In genomic region chr4:131364671-131365252, GRCm38 (mm10) we compare ENCODE assay signal across 8 mouse cellular contexts.
A peak's percentile ranks its signal among the peaks of the same experiment; 100 is the strongest.
DNase-seq lines count a peak whose midpoint lies in the region; ATAC-seq and TF ChIP-seq lines count a peak whose summit lies in the region.

No protein-coding gene starts in this region.

- H3K4me1 ChIP-seq in forebrain, embryonic 11.5 days (replicated peaks; ENCODE audit: control insufficient read depth, insufficient read depth, low read length) = no peaks in the 10 kb centered on the region
- H3K4me1 ChIP-seq in forebrain, embryonic 12.5 days = 0 out of 2 replicates have a peak, but pooled peaks cover 3% of the 10 kb centered on the region
- no peaks in the 10 kb centered on the region for H3K4me1 ChIP-seq in midbrain, embryonic 14.5 days (ENCODE audit: control insufficient read depth, insufficient read depth, low read length)
- H3K4me1 ChIP-seq in midbrain, embryonic 15.5 days = 0 out of 2 replicates have a peak, but pooled peaks cover 3% of the 10 kb centered on the region
- no peaks in the 10 kb centered on the region for H3K4me1 ChIP-seq in intestine, postnatal 0 days (replicated peaks; ENCODE audit: control insufficient read depth, insufficient read depth, low read length)
- peaks cover 2% of the 10 kb centered on the region; the same call in 1 of the 2 replicates for H3K4me1 ChIP-seq in midbrain, postnatal 0 days (ENCODE audit: insufficient read depth, low read length)

- H3K27ac ChIP-seq in forebrain, embryonic 11.5 days (ENCODE audit: low read depth, low read length) = no peak overlapping the region
- no peak overlapping the region for H3K27ac ChIP-seq in forebrain, embryonic 12.5 days
- H3K27ac ChIP-seq in midbrain, embryonic 14.5 days (replicated peaks; ENCODE audit: low read depth, low read length) = no peak overlapping the region
- H3K27ac ChIP-seq in midbrain, embryonic 15.5 days = no peak overlapping the region
- no peak overlapping the region for H3K27ac ChIP-seq in intestine, postnatal 0 days (ENCODE audit: low read depth, low read length)
- no peak overlapping the region for H3K27ac ChIP-seq in midbrain, postnatal 0 days (ENCODE audit: low read depth, low read length)

- peak; percentile 74 for TF ChIP-seq CTCF in intestine, postnatal 0 days (IDR thresholded peaks at IDR 0.05; ENCODE audit: low read depth)
- TF ChIP-seq CTCF in midbrain, postnatal 0 days (IDR thresholded peaks at IDR 0.05) = peak; percentile 55

- no peaks in the 10 kb centered on the region for H3K36me3 ChIP-seq in forebrain, embryonic 11.5 days (ENCODE audit: control insufficient read depth, insufficient read depth, low read length)
- no peaks in the 10 kb centered on the region for H3K36me3 ChIP-seq in forebrain, embryonic 12.5 days (replicated peaks)
- no peaks in the 10 kb centered on the region for H3K36me3 ChIP-seq in midbrain, embryonic 14.5 days (ENCODE audit: control insufficient read depth, insufficient read depth, low read length)
- no peaks in the 10 kb centered on the region for H3K36me3 ChIP-seq in midbrain, embryonic 15.5 days (replicated peaks)
- no peaks in the 10 kb centered on the region for H3K36me3 ChIP-seq in intestine, postnatal 0 days (ENCODE audit: control insufficient read depth, insufficient read depth)
- H3K36me3 ChIP-seq in midbrain, postnatal 0 days (ENCODE audit: insufficient read depth, low read length) = no peaks in the 10 kb centered on the region

- WGBS in forebrain, embryonic 11.5 days = 24% methylated on average over 6 of the region's 6 CpGs
- WGBS in forebrain, embryonic 12.5 days = 27% methylated on average over 6 of the region's 6 CpGs
- WGBS in midbrain, embryonic 14.5 days = 32% methylated on average over 6 of the region's 6 CpGs
- 27% methylated on average over 6 of the region's 6 CpGs for WGBS in midbrain, embryonic 15.5 days
- WGBS in intestine, postnatal 0 days = 39% methylated on average over 6 of the region's 6 CpGs
- WGBS in midbrain, postnatal 0 days = 32% methylated on average over 6 of the region's 6 CpGs

- H3K9ac ChIP-seq in forebrain, embryonic 11.5 days (ENCODE audit: low read length) = no peak overlapping the region
- H3K9ac ChIP-seq in forebrain, embryonic 12.5 days = no peak overlapping the region
- H3K9ac ChIP-seq in midbrain, embryonic 14.5 days (replicated peaks; ENCODE audit: low read length) = no peak overlapping the region
- H3K9ac ChIP-seq in midbrain, embryonic 15.5 days = no peak overlapping the region
- no peak overlapping the region for H3K9ac ChIP-seq in intestine, postnatal 0 days (ENCODE audit: low read depth, low read length)
- H3K9ac ChIP-seq in midbrain, postnatal 0 days (replicated peaks; ENCODE audit: low read length, poor library complexity, severe bottlenecking) = no peak overlapping the region

- no peaks in the 10 kb centered on the region for H3K27me3 ChIP-seq in forebrain, embryonic 11.5 days (ENCODE audit: control insufficient read depth, insufficient read depth, low read length)
- no peaks in the 10 kb centered on the region for H3K27me3 ChIP-seq in forebrain, embryonic 12.5 days
- H3K27me3 ChIP-seq in midbrain, embryonic 14.5 days (ENCODE audit: control insufficient read depth, insufficient read depth, low read length) = no peaks in the 10 kb centered on the region
- H3K27me3 ChIP-seq in midbrain, embryonic 15.5 days (replicated peaks) = no peaks in the 10 kb centered on the region
- no peaks in the 10 kb centered on the region for H3K27me3 ChIP-seq in intestine, postnatal 0 days (replicated peaks; ENCODE audit: control insufficient read depth, insufficient read depth, low read length)
- no peaks in the 10 kb centered on the region for H3K27me3 ChIP-seq in midbrain, postnatal 0 days (ENCODE audit: insufficient read depth, low read length)

- no peak for ATAC-seq in forebrain, embryonic 11.5 days (replicated peaks; ENCODE audit: low FRiP score)
- no peak for ATAC-seq in forebrain, embryonic 12.5 days (ENCODE audit: low FRiP score)
- no peak for ATAC-seq in midbrain, embryonic 14.5 days (ENCODE audit: low FRiP score, low TSS enrichment)
- ATAC-seq in midbrain, embryonic 15.5 days (replicated peaks) = no peak
- ATAC-seq in intestine, postnatal 0 days = peak; percentile 38; the same call in 1 of the 2 replicates
- ATAC-seq in midbrain, postnatal 0 days (ENCODE audit: low FRiP score) = no peak

- H3K4me2 ChIP-seq in forebrain, embryonic 11.5 days (ENCODE audit: low read depth, low read length, severe bottlenecking) = no peak overlapping the region
- H3K4me2 ChIP-seq in forebrain, embryonic 12.5 days = no peak overlapping the region
- H3K4me2 ChIP-seq in midbrain, embryonic 14.5 days (ENCODE audit: low read length) = no peak overlapping the region
- H3K4me2 ChIP-seq in midbrain, embryonic 15.5 days = no peak overlapping the region
- H3K4me2 ChIP-seq in intestine, postnatal 0 days (replicated peaks; ENCODE audit: low read depth) = no peak overlapping the region
- no peak overlapping the region for H3K4me2 ChIP-seq in midbrain, postnatal 0 days (ENCODE audit: low read depth, low read length, poor library complexity, severe bottlenecking)

- H3K4me3 ChIP-seq in forebrain, embryonic 11.5 days (ENCODE audit: low read depth, low read length) = no peak overlapping the region
- no peak overlapping the region for H3K4me3 ChIP-seq in forebrain, embryonic 12.5 days (replicated peaks)
- H3K4me3 ChIP-seq in midbrain, embryonic 14.5 days (replicated peaks; ENCODE audit: low read depth, low read length) = no peak overlapping the region
- H3K4me3 ChIP-seq in midbrain, embryonic 15.5 days = no peak overlapping the region
- no peak overlapping the region for H3K4me3 ChIP-seq in intestine, postnatal 0 days (ENCODE audit: low read depth, low read length)
- H3K4me3 ChIP-seq in midbrain, postnatal 0 days (ENCODE audit: low read depth, low read length) = no peak overlapping the region

- peak; percentile 63 for DNase-seq in forebrain, embryonic 11.5 days (ENCODE audit: low spot score)
- peak; percentile 35 for DNase-seq in midbrain, embryonic 14.5 days
- peak; percentile 58 to 60 for DNase-seq in cerebellum, adult 18-20 months
- no peak for DNase-seq in midbrain, postnatal 0 days (ENCODE audit: low spot score)
- DNase-seq in right cerebral cortex, postnatal 4 days = no peak

- no peaks in the 10 kb centered on the region for H3K9me3 ChIP-seq in forebrain, embryonic 11.5 days (ENCODE audit: control insufficient read depth, low read length)
- no peaks in the 10 kb centered on the region for H3K9me3 ChIP-seq in forebrain, embryonic 12.5 days
- no peaks in the 10 kb centered on the region for H3K9me3 ChIP-seq in midbrain, embryonic 14.5 days (ENCODE audit: control insufficient read depth, low read length)
- no peaks in the 10 kb centered on the region for H3K9me3 ChIP-seq in midbrain, embryonic 15.5 days
- H3K9me3 ChIP-seq in intestine, postnatal 0 days (ENCODE audit: control insufficient read depth) = no peaks in the 10 kb centered on the region
- H3K9me3 ChIP-seq in midbrain, postnatal 0 days (ENCODE audit: low read length) = no peaks in the 10 kb centered on the region

Comparison
In these comparisons a context has a peak if more than half of its experiments do, and no peak if none do; other contexts are left out.
1. DNase-seq: peak in forebrain, embryonic 11.5 days (single experiment), midbrain, embryonic 14.5 days (single experiment) and cerebellum, adult 18-20 months (2 of 2); none in midbrain, postnatal 0 days (single experiment) and right cerebral cortex, postnatal 4 days (single experiment).